Mouse (Mus musculus) forebrain, embryonic 15.5 days (tissue): ENCODE measurements at regions not wholly inside any gene's neighbourhood (a gene's known extent, or its start where the extent isn't known, plus 50 kb on each side); places are given as distances from the start of the nearest gene placed in this dataset.
"Not testable (repeated sequence)": the region's sequence is repeated elsewhere in the genome, so short reads cannot be mapped to it uniquely, and the experiment has no call there.

Experiments
- ATAC-seq: fragments of 200-750 bp; cut with Nextera tagmentation; replicated peaks from 2 replicates; pipeline ENCODE4 v1.8.0; 2017; ENCODE audit warnings: mild to moderate bottlenecking, moderate TSS enrichment, moderate library complexity
- H3K27ac ChIP-seq: fragments of 300-500 bp; sonication (generic); replicated peaks from 2 replicates; pipeline ENCODE4 v1.5.1; 2015; ENCODE audit warnings: mild to moderate bottlenecking, inconsistent platforms
- H3K27me3 ChIP-seq: fragments of 300-500 bp; sonication (generic); 2 replicates; pipeline ENCODE4 v1.6.1; 2015; ENCODE audit warnings: inconsistent platforms
- H3K36me3 ChIP-seq: fragments of 300-500 bp; sonication (generic); 2 replicates; pipeline ENCODE4 v1.6.1; 2015; ENCODE audit warnings: mild to moderate bottlenecking, inconsistent platforms
- H3K4me1 ChIP-seq: fragments of 300-500 bp; sonication (generic); 2 replicates; pipeline ENCODE4 v1.6.1; 2015; ENCODE audit warnings: inconsistent platforms
- H3K4me2 ChIP-seq: fragments of 300-500 bp; sonication (generic); replicated peaks from 2 replicates; pipeline ENCODE4 v1.6.1; 2015; ENCODE audit warnings: mild to moderate bottlenecking, inconsistent platforms
- H3K4me3 ChIP-seq: fragments of 300-500 bp; sonication (generic); 2 replicates; pipeline ENCODE4 v1.5.1; 2015; ENCODE audit warnings: mild to moderate bottlenecking, inconsistent platforms
- H3K9ac ChIP-seq: fragments of 300-500 bp; sonication (generic); replicated peaks from 2 replicates; pipeline ENCODE4 v1.6.1; 2015; ENCODE audit warnings: mild to moderate bottlenecking, inconsistent platforms
- H3K9me3 ChIP-seq: fragments of 300-500 bp; sonication (generic); 2 replicates; pipeline ENCODE4 v1.6.1; 2016; ENCODE audit warnings: inconsistent platforms
- WGBS: fragments of 180-500 bp; shearing (Covaris S2); methylation state at CpG from one replicate; pipeline ENCODE4 v1.1.7; 2015; ENCODE audit warnings: mixed read lengths; 5-methylcytosine and 5-hydroxymethylcytosine counted together

DNA sequence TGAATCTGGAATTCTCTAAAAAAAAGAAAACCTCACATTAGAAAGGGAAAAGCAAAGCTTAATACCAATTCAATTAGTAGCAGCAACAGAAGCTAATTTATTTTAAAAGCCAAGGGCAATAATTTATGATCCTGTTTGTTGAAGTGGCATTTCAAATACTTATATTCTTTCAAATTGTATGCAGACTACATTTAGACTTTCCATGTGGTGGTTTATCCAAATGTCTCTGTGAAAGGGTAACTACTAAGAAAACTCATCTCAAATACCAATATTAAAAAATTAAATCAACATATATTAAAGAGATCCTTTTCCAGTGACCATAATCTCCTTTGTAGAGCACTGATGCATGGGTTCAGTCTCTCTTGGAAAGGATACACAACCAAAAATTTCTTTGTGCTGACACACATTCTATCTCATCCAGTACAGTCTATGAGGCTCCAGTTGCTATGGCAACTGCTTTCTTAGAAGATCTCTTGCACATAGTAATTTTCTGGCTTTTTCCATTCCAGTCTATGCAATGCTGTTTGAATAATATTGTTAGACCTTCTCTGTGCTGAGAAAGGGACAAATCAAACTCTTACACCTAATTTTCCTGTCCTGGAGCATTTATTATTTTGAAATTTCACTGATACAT, 102.3 kb upstream of the Ctso start:
- H3K4me2 ChIP-seq = no peak overlapping the region
- peak overlapping the region; percentile 50 for H3K27ac ChIP-seq
- ATAC-seq = peak; percentile 96
- H3K27me3 ChIP-seq = no peaks in the 10 kb centered on the region
- no peaks in the 10 kb centered on the region for H3K9me3 ChIP-seq
- H3K9ac ChIP-seq = no peak overlapping the region
- H3K36me3 ChIP-seq = no peaks in the 10 kb centered on the region
- no peak overlapping the region for H3K4me3 ChIP-seq
- peaks cover 8% of the 10 kb centered on the region for H3K4me1 ChIP-seq

DNA sequence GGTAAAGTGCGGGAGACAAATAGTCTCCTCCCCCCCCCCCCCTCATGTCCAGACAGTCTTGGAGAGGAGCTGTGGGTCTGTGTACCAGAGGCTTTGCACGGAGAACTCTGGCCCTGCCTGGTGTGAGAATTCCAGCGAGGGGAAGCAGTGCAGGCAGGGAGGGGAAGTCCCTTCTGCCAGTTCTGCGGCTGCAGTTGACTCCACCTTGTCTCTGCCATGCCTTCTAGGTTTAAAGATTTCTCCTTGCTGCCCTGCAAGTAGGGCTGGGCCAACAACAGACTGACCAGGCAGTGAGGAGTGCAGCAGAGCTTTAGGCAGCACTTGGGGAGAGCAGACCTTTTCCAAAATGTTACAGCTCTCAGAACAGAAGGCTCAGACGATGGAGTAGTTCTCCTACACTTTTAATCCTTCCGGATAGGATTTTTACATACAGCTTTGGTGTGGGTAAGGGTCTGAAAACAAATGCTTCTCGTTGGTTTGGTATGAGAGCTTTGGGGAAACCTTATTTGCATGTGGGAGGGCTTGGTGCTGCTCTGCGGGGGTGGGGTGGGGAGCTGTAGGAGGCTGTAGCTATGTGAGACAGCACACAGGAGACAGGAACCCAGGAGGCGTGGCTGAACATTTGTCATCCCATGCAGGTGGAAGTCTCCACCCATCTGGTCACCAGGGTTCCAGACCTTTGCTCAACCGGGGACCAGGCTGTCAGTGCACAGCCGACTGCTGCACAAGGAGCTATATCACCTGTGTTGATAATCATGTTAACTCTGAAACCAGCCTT, 96.8 kb upstream of the Ctso start:
- Histone ChIP-seq H3K4me1 (no peaks in the 10 kb centered on the region), H3K4me2 (no peak overlapping the region), H3K27ac (no peak overlapping the region), H3K4me3 (no peak overlapping the region), H3K9me3 (no peaks in the 10 kb centered on the region), H3K9ac (no peak overlapping the region), H3K27me3 (no peaks in the 10 kb centered on the region), H3K36me3 (no peaks in the 10 kb centered on the region)
- ATAC-seq = 0 out of 2 replicates have a peak, but pooled peaks have one; percentile 32
- 10% methylated on average over 11 of the region's 11 CpGs for WGBS

GRCm38 (mm10) chr3:81836478-81836877, 95.9 kb upstream of the Ctso start:
- Histone ChIP-seq H3K4me2 (no peak overlapping the region), H3K27me3 (no peaks in the 10 kb centered on the region), H3K9me3 (no peaks in the 10 kb centered on the region), H3K36me3 (no peaks in the 10 kb centered on the region), H3K9ac (no peak overlapping the region), H3K4me1 (no peaks in the 10 kb centered on the region), H3K4me3 (no peak overlapping the region), H3K27ac (no peak overlapping the region)
- WGBS = 80% methylated on average over 7 of the region's 7 CpGs
- ATAC-seq = no peak

DNA sequence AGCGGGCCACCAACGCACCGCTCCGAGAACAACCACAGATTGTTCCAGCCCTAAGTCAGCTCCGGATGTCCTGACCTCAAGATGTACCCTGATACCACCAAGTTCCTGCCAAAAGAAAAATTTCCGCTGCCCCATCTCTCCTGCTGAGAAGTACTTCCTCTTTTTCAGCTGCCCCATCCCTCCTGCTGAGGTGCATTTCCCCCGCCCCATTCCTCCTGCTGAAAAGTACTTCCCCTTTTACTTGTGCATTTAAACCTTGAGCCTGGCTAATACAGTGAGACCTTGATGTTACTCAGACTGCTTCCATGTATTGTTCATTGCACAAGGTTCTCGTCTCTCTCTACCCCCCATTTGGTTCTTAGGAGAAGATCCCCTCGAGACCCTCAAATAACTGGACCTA, 94.3 kb upstream of the Ctso start:
- WGBS = 92% methylated on average over 9 of the region's 9 CpGs
- not testable (repeated sequence) for H3K9ac ChIP-seq, H3K27me3 ChIP-seq, H3K9me3 ChIP-seq, H3K4me1 ChIP-seq, H3K36me3 ChIP-seq, ATAC-seq, H3K4me2 ChIP-seq, H3K27ac ChIP-seq, H3K4me3 ChIP-seq

DNA sequence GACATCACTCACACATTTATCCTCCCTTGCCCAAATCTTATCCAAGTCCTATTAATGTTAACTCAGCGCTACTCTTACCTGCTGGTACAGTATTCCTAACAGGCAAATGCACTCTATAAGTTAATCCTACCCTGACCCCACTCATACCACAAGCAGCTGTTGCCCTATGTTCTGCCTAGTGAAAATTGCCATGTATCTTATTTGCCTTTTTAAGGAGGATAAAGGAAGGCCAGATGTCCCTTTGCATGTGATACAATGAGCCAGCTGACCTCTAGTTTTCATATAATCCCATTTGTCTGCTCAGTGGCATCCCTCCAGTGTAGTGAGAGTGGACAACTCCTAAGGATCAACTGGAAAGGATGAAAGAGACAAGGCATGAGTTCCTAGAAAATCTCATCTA, 67.9 kb upstream of the Ctso start:
- no peaks in the 10 kb centered on the region for H3K9me3 ChIP-seq
- no peak for ATAC-seq
- H3K27me3 ChIP-seq = no peaks in the 10 kb centered on the region
- 90% methylated on average over 1 of the region's 1 CpGs for WGBS
- no peak overlapping the region for H3K9ac ChIP-seq
- H3K27ac ChIP-seq = no peak overlapping the region
- H3K4me2 ChIP-seq = no peak overlapping the region
- no peak overlapping the region for H3K4me3 ChIP-seq
- no peaks in the 10 kb centered on the region for H3K36me3 ChIP-seq
- H3K4me1 ChIP-seq = no peaks in the 10 kb centered on the region
